8 mouse cellular contexts compared by ENCODE assay signal in the genomic region with DNA sequence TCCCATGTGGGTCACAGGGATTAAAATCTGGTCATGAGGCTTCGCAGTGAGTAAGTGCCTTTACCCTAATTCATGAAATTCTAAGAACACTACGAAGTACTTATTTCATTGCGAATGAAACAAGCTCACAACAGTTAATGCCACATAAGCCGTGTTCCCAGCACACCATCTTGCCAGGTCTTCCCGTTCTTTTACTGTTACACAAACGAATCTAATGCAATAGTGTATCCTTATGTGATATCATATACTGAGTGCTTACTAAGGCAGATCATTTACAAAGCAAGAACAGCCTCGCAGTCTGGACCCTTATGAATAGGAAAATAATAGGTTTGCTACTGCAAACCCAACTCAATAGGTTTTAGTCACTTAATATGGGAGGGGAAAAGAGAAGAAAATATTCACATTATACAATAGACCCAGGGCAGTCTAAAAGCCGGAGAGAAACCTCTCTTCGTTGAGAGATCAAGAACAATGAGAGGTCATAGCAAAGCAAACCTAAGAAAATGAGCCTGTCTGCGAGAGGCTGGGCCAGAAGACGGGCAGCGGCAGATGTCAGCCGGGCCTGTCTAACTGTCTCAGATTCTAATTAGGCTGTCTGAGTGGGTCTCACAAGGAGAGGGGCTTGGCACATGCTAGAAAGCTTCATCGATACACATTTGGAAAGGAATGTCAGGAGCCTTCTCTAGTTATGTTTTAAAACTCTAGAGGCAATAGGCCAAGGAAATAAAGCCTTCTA. TPM values are rescaled to one million over a fixed set of nuclear protein-coding genes. Genes with fewer than 3 reads are reported as not detected.
A peak's percentile ranks its signal among the peaks of the same experiment; 100 is the strongest.
DNase-seq lines count a peak whose midpoint lies in the region; ATAC-seq and TF ChIP-seq lines count a peak whose summit lies in the region.

No protein-coding gene starts in this region.

- DNase-seq in kidney, postnatal 14 days: no peak
- DNase-seq in gonadal fat pad, adult 2 months (ENCODE audit: low read depth): peak; percentile 41
- DNase-seq in lung, postnatal 10 days: peak; percentile 8
- no peak for DNase-seq in ovary, adult 18-20 months (ENCODE audit: low spot score)
- no peak for DNase-seq in right cerebral cortex, postnatal 25 days
- DNase-seq in cerebellum, postnatal 4 days (ENCODE audit: low spot score in 2 of 2): no peak

- H3K27me3 ChIP-seq in kidney, embryonic 15.5 days: no peaks in the 10 kb centered on the region

- peak overlapping the region; percentile 95 for H3K27ac ChIP-seq in kidney, embryonic 15.5 days
- H3K27ac ChIP-seq in bone marrow, adult 2 months (ENCODE audit: control insufficient read depth, insufficient read depth, low read depth, low read length, poor library complexity): peak overlapping the region; percentile 78

- H3K4me2 ChIP-seq in kidney, embryonic 15.5 days: peak overlapping the region; percentile 72

- H3K9ac ChIP-seq in kidney, embryonic 15.5 days: peak overlapping the region; percentile 76

- WGBS in kidney, embryonic 15.5 days: 40% methylated on average over 14 of the region's 14 CpGs
- WGBS in bone marrow, adult 2 months: 35% methylated on average over 14 of the region's 14 CpGs

- no peaks in the 10 kb centered on the region for H3K9me3 ChIP-seq in kidney, embryonic 15.5 days (replicated peaks)

- ATAC-seq in kidney, embryonic 15.5 days (replicated peaks; ENCODE audit: low FRiP score): peak; percentile 6; the same call in 1 of the 2 replicates

- peaks cover 19% of the 10 kb centered on the region; the same call in 1 of the 2 replicates for H3K36me3 ChIP-seq in kidney, embryonic 15.5 days

- no peak for TF ChIP-seq POLR2A in bone marrow, adult 2 months (IDR thresholded peaks at IDR 0.05; ENCODE audit: borderline replicate concordance, control insufficient read depth, low read depth, low read length)

- peak overlapping the region; percentile 76 for H3K4me3 ChIP-seq in kidney, embryonic 15.5 days (replicated peaks)
- H3K4me3 ChIP-seq in bone marrow, adult 2 months (replicated peaks; ENCODE audit: control insufficient read depth, low read depth, low read length): peak overlapping the region; percentile 85

- peaks cover 9% of the 10 kb centered on the region; the same call in 1 of the 2 replicates for H3K4me1 ChIP-seq in kidney, embryonic 15.5 days
- H3K4me1 ChIP-seq in bone marrow, adult 2 months (ENCODE audit: control insufficient read depth, insufficient read depth, low read length): no peaks in the 10 kb centered on the region; the same call in 1 of the 2 replicates

- TF ChIP-seq CTCF in bone marrow, adult 2 months (IDR thresholded peaks at IDR 0.05; ENCODE audit: control insufficient read depth, insufficient read depth, low read length): no peak

RNA-seq across cellular contexts. Expression of a gene that starts 1.3 kb away (rescaled TPM):
- polyA plus RNA-seq in kidney, embryonic 15.5 days (2015; fragmentation: Nextera tagmentation; extraction: Ambion mirVana): 128 and 143 TPM in 2 replicates
- polyA plus RNA-seq in bone marrow, adult 2 months (2011; ENCODE audit: insufficient read depth, insufficient read length, low replicate concordance, missing spikeins): 74.1 and 129 TPM in 2 replicates
- 31.4 and 43.3 TPM in 2 replicates for polyA plus RNA-seq in gonadal fat pad, adult 2 months (2012; rRNA removed)

RNA-seq across cellular contexts. Expression of a gene that starts 33.9 kb away (rescaled TPM):
- polyA plus RNA-seq in kidney, embryonic 15.5 days (2015; fragmentation: Nextera tagmentation; extraction: Ambion mirVana): 11.9 and 15.3 TPM in 2 replicates
- polyA plus RNA-seq in bone marrow, adult 2 months (2011; ENCODE audit: insufficient read depth, insufficient read length, low replicate concordance, missing spikeins): 8.1 and 24.6 TPM in 2 replicates
- polyA plus RNA-seq in gonadal fat pad, adult 2 months (2012; rRNA removed): 55.9 and 61.6 TPM in 2 replicates

Comparison
In these comparisons a context has a peak if more than half of its experiments do, and no peak if none do; other contexts are left out.
1. DNase-seq: peak in gonadal fat pad, adult 2 months (single experiment) and lung, postnatal 10 days (single experiment); none in kidney, postnatal 14 days (single experiment), ovary, adult 18-20 months (single experiment), right cerebral cortex, postnatal 25 days (single experiment) and cerebellum, postnatal 4 days (0 of 2).